Mouse (Mus musculus): ENCODE measurements at regions not wholly inside any gene's neighbourhood (a gene's known extent, or its start where the extent isn't known, plus 50 kb on each side); places are given as distances from the start of the nearest gene placed in this dataset.

- TF ChIP-seq CTCF (IDR thresholded peaks at IDR 0.05; ENCODE audit: extremely low read depth, insufficient read depth, insufficient read length, insufficient replicate concordance) = no peak
- TF ChIP-seq POLR2A (IDR thresholded peaks at IDR 0.05; ENCODE audit: low read depth, low read length) = no peak
These were observed 141.5 kb upstream of the Arhgef26 start for GRCm38 (mm10) chr3:62196679-62197078.
